Mouse (Mus musculus): ENCODE results near the gene Ftsj1.

The Ftsj1 gene

GRCm38 (mm10) chrX:8252334-8253285, at the start of gene Ftsj1:
Ftsj1 (minus strand) TSS chrX:8252406.
- peak; percentile 52 to 67 for DNase-seq (ENCODE audit: low spot score in 2 of 2)

GRCm38 (mm10) chrX:8288621-8289020, 36.4 kb upstream of the Ftsj1 start:
- no peak for DNase-seq (ENCODE audit: low spot score in 2 of 2)

- DNase-seq (ENCODE audit: low spot score in 2 of 2): no peak
Measured at GRCm38 (mm10) chrX:8274056-8274455, 21.9 kb upstream of the Ftsj1 start.

GRCm38 (mm10) chrX:8272000-8272399, 19.8 kb upstream of the Ftsj1 start:
- no peak for DNase-seq (ENCODE audit: low spot score in 2 of 2)

GRCm38 (mm10) chrX:8271083-8271820, 19.0 kb upstream of the Ftsj1 start, which contains the start of gene Slc38a5:
Slc38a5 (plus strand) TSS chrX:8271133.
- DNase-seq (ENCODE audit: low spot score in 2 of 2): no peak

GRCm38 (mm10) chrX:8264222-8264621, 12.0 kb upstream of the Ftsj1 start:
- DNase-seq (ENCODE audit: low spot score in 2 of 2): no peak

- DNase-seq (ENCODE audit: low spot score in 2 of 2): no peak
Measured at GRCm38 (mm10) chrX:8263156-8263804, 11.1 kb upstream of the Ftsj1 start.

GRCm38 (mm10) chrX:8259478-8259877, 7.3 kb upstream of the Ftsj1 start:
- DNase-seq (ENCODE audit: low spot score in 2 of 2): no peak

- DNase-seq (ENCODE audit: low spot score in 2 of 2): no peak
Measured at GRCm38 (mm10) chrX:8255807-8256206, 3.6 kb upstream of the Ftsj1 start.

- no peak for DNase-seq (ENCODE audit: low spot score in 2 of 2)
Measured at GRCm38 (mm10) chrX:8253711-8254110, 1.5 kb upstream of the Ftsj1 start.

GRCm38 (mm10) chrX:8251789-8252333, 345 bp downstream of the Ftsj1 start:
- no peak for DNase-seq (ENCODE audit: low spot score in 2 of 2)

GRCm38 (mm10) chrX:8248542-8249120, 3.6 kb downstream of the Ftsj1 start:
- DNase-seq (ENCODE audit: low spot score in 2 of 2): no peak

GRCm38 (mm10) chrX:8247680-8248079, 4.5 kb downstream of the Ftsj1 start:
- no peak for DNase-seq (ENCODE audit: low spot score in 2 of 2)

GRCm38 (mm10) chrX:8238804-8239395, 13.3 kb downstream of the Ftsj1 start:
- no peak for DNase-seq (ENCODE audit: low spot score in 2 of 2)

GRCm38 (mm10) chrX:8236704-8237103, 15.5 kb downstream of the Ftsj1 start:
- no peak for DNase-seq (ENCODE audit: low spot score in 2 of 2)

- DNase-seq (ENCODE audit: low spot score in 2 of 2): no peak
Measured at GRCm38 (mm10) chrX:8233602-8234001, 18.6 kb downstream of the Ftsj1 start.

GRCm38 (mm10) chrX:8230272-8230671, 21.9 kb downstream of the Ftsj1 start:
- no peak for DNase-seq (ENCODE audit: low spot score in 2 of 2)

- DNase-seq (ENCODE audit: low spot score in 2 of 2): no peak
Measured at GRCm38 (mm10) chrX:8223473-8223872, 28.7 kb downstream of the Ftsj1 start.

GRCm38 (mm10) chrX:8222678-8223421, 29.4 kb downstream of the Ftsj1 start:
- peak in 1 of 2 experiments; percentile 4 for DNase-seq (ENCODE audit: low spot score in 2 of 2)

GRCm38 (mm10) chrX:8222296-8222677, 29.9 kb downstream of the Ftsj1 start:
- DNase-seq (ENCODE audit: low spot score in 2 of 2): peak in 1 of 2 experiments; percentile 13

Measured in frontal cortex, postnatal 25 days (tissue).